Mouse (Mus musculus): ENCODE measurements around the gene Hist1h4i. TPM values are rescaled to one million over a fixed set of nuclear protein-coding genes. Genes with fewer than 3 reads are reported as not detected.
"Not testable (repeated sequence)": the region's sequence is repeated elsewhere in the genome, so short reads cannot be mapped to it uniquely, and the experiment has no call there.

Gene Hist1h4i
- 40.8 and 42.0 TPM in 2 replicates for polyA plus RNA-seq (2015; fragmentation: Nextera tagmentation; extraction: Ambion mirVana)

- H3K9me3 ChIP-seq (replicated peaks); H3K27me3 ChIP-seq; H3K36me3 ChIP-seq (replicated peaks): not testable (repeated sequence)
- Histone ChIP-seq H3K4me1 (replicated peaks) (peaks cover 66% of the 10 kb centered on the region), H3K9ac (peak within 1 kb of the TSS; percentile 77), H3K4me3 (replicated peaks) (peak within 1 kb of the TSS; percentile 56), H3K4me2 (peak within 1 kb of the TSS; percentile 72), H3K27ac (replicated peaks) (peak within 1 kb of the TSS; percentile 100)
- peak; percentile 42 for ATAC-seq (ENCODE audit: insufficient read depth)
- under 1% methylated on average over 27 of the region's 27 CpGs for WGBS (ENCODE audit: insufficient replicate concordance)
These were observed at the start of gene Hist1h4i for GRCm38 (mm10) chr13:22041142-22041536. Gene Hist1h4i (minus strand): TSS chr13:22041362.

GRCm38 (mm10) chr13:22084140-22084539 is 43.0 kb upstream of the Hist1h4i start, which contains the start of gene Vmn1r188:
Gene Vmn1r188 (plus strand): TSS chr13:22084440.
- not testable (repeated sequence) for H3K27me3 ChIP-seq; H3K9ac ChIP-seq; H3K4me3 ChIP-seq (replicated peaks); H3K36me3 ChIP-seq (replicated peaks); H3K27ac ChIP-seq (replicated peaks); H3K4me2 ChIP-seq; H3K9me3 ChIP-seq (replicated peaks); H3K4me1 ChIP-seq (replicated peaks); ATAC-seq (ENCODE audit: insufficient read depth)
- 50% methylated on average over 1 of the region's 1 CpGs for WGBS (ENCODE audit: insufficient replicate concordance)

- Histone ChIP-seq H3K4me2 (no peak overlapping the region), H3K4me3 (replicated peaks) (no peak overlapping the region), H3K36me3 (replicated peaks) (no peaks in the 10 kb centered on the region), H3K9me3 (replicated peaks) (no peaks in the 10 kb centered on the region), H3K9ac (no peak overlapping the region), H3K27me3 (no peaks in the 10 kb centered on the region), H3K27ac (replicated peaks) (no peak overlapping the region), H3K4me1 (replicated peaks) (no peaks in the 10 kb centered on the region)
- 26% methylated on average over 1 of the region's 1 CpGs for WGBS (ENCODE audit: insufficient replicate concordance)
- no peak for ATAC-seq (ENCODE audit: insufficient read depth)
These were observed 22.3 kb upstream of the Hist1h4i start for GRCm38 (mm10) chr13:22063468-22063867.

- Histone ChIP-seq H3K4me1 (replicated peaks) (no peaks in the 10 kb centered on the region), H3K27ac (replicated peaks) (no peak overlapping the region), H3K27me3 (no peaks in the 10 kb centered on the region), H3K9me3 (replicated peaks) (no peaks in the 10 kb centered on the region), H3K9ac (no peak overlapping the region), H3K4me3 (replicated peaks) (no peak overlapping the region), H3K36me3 (replicated peaks) (no peaks in the 10 kb centered on the region), H3K4me2 (no peak overlapping the region)
- ATAC-seq (ENCODE audit: insufficient read depth): no peak
- WGBS (ENCODE audit: insufficient replicate concordance): 37% methylated on average over 1 of the region's 1 CpGs
These were observed 20.3 kb upstream of the Hist1h4i start for GRCm38 (mm10) chr13:22061422-22061821.

GRCm38 (mm10) chr13:22053754-22054153 is 12.6 kb upstream of the Hist1h4i start:
- WGBS (ENCODE audit: insufficient replicate concordance): 78% methylated on average over 1 of the region's 1 CpGs
- Histone ChIP-seq H3K27ac (replicated peaks) (no peak overlapping the region), H3K9me3 (replicated peaks) (no peaks in the 10 kb centered on the region), H3K27me3 (no peaks in the 10 kb centered on the region; the same call in 1 of the 2 replicates), H3K4me3 (replicated peaks) (no peak overlapping the region), H3K4me1 (replicated peaks) (peaks cover 29% of the 10 kb centered on the region), H3K36me3 (replicated peaks) (no peaks in the 10 kb centered on the region), H3K4me2 (no peak overlapping the region), H3K9ac (no peak overlapping the region)
- ATAC-seq (ENCODE audit: insufficient read depth): no peak

GRCm38 (mm10) chr13:22051523-22051859 is 10.3 kb upstream of the Hist1h4i start:
- Histone ChIP-seq H3K9ac (peak overlapping the region; percentile 54), H3K9me3 (replicated peaks) (no peaks in the 10 kb centered on the region), H3K4me1 (replicated peaks) (peaks cover 33% of the 10 kb centered on the region), H3K4me3 (replicated peaks) (peak overlapping the region; percentile 61), H3K36me3 (replicated peaks) (no peaks in the 10 kb centered on the region), H3K27ac (replicated peaks) (no peak overlapping the region), H3K27me3 (no peaks in the 10 kb centered on the region; the same call in 1 of the 2 replicates), H3K4me2 (peak overlapping the region; percentile 88)
- 11% methylated on average over 5 of the region's 5 CpGs for WGBS (ENCODE audit: insufficient replicate concordance)
- ATAC-seq (ENCODE audit: insufficient read depth): no peak

GRCm38 (mm10) chr13:22050591-22051522 is 9.7 kb upstream of the Hist1h4i start:
- peak overlapping the region; percentile 65 for H3K27ac ChIP-seq (replicated peaks)
- peak overlapping the region; percentile 54 for H3K9ac ChIP-seq
- peak overlapping the region; percentile 88 for H3K4me2 ChIP-seq
- H3K4me1 ChIP-seq (replicated peaks): peaks cover 37% of the 10 kb centered on the region
- H3K9me3 ChIP-seq (replicated peaks): no peaks in the 10 kb centered on the region
- H3K27me3 ChIP-seq: no peaks in the 10 kb centered on the region; the same call in 1 of the 2 replicates
- ATAC-seq (ENCODE audit: insufficient read depth): peak; percentile 95
- H3K4me3 ChIP-seq (replicated peaks): peak overlapping the region; percentile 61
- WGBS (ENCODE audit: insufficient replicate concordance): under 1% methylated on average over 52 of the region's 52 CpGs
- no peaks in the 10 kb centered on the region for H3K36me3 ChIP-seq (replicated peaks)

GRCm38 (mm10) chr13:22049737-22050440 is 8.7 kb upstream of the Hist1h4i start:
- ATAC-seq (ENCODE audit: insufficient read depth): no peak
- peak overlapping the region; percentile 61 for H3K4me3 ChIP-seq (replicated peaks)
- peak overlapping the region; percentile 88 for H3K4me2 ChIP-seq
- H3K27ac ChIP-seq (replicated peaks): peak overlapping the region; percentile 65
- WGBS (ENCODE audit: insufficient replicate concordance): 2% methylated on average over 14 of the region's 14 CpGs
- H3K36me3 ChIP-seq (replicated peaks): no peaks in the 10 kb centered on the region
- H3K4me1 ChIP-seq (replicated peaks): peaks cover 47% of the 10 kb centered on the region
- H3K9me3 ChIP-seq (replicated peaks): no peaks in the 10 kb centered on the region
- no peaks in the 10 kb centered on the region; the same call in 1 of the 2 replicates for H3K27me3 ChIP-seq
- H3K9ac ChIP-seq: peak overlapping the region; percentile 54

- ATAC-seq (ENCODE audit: insufficient read depth): no peak
- Histone ChIP-seq H3K27me3 (no peaks in the 10 kb centered on the region; the same call in 1 of the 2 replicates), H3K36me3 (replicated peaks) (no peaks in the 10 kb centered on the region), H3K4me2 (peak overlapping the region; percentile 19; the same call in 1 of the 2 replicates), H3K27ac (replicated peaks) (no peak overlapping the region), H3K4me3 (replicated peaks) (no peak overlapping the region), H3K9ac (no peak overlapping the region), H3K4me1 (replicated peaks) (peaks cover 55% of the 10 kb centered on the region), H3K9me3 (replicated peaks) (no peaks in the 10 kb centered on the region)
- 76% methylated on average over 2 of the region's 2 CpGs for WGBS (ENCODE audit: insufficient replicate concordance)
These were observed 7.9 kb upstream of the Hist1h4i start for GRCm38 (mm10) chr13:22049041-22049440.

- no peaks in the 10 kb centered on the region for H3K27me3 ChIP-seq
- H3K27ac ChIP-seq (replicated peaks): peak overlapping the region; percentile 42
- no peak overlapping the region for H3K9ac ChIP-seq
- H3K4me1 ChIP-seq (replicated peaks): peaks cover 49% of the 10 kb centered on the region
- WGBS (ENCODE audit: insufficient replicate concordance): 26% methylated on average over 2 of the region's 2 CpGs
- H3K36me3 ChIP-seq (replicated peaks): no peaks in the 10 kb centered on the region
- no peaks in the 10 kb centered on the region for H3K9me3 ChIP-seq (replicated peaks)
- peak overlapping the region; percentile 9 for H3K4me3 ChIP-seq (replicated peaks)
- no peak for ATAC-seq (ENCODE audit: insufficient read depth)
- peak overlapping the region; percentile 60 for H3K4me2 ChIP-seq
These were observed 4.1 kb upstream of the Hist1h4i start for GRCm38 (mm10) chr13:22045311-22045710.
